Mouse (Mus musculus): ENCODE results near the gene Dct. TPM values are rescaled to one million over a fixed set of nuclear protein-coding genes. Genes with fewer than 3 reads are reported as not detected.

Dct gene
- 1.0 and 1.2 TPM in 2 replicates for polyA plus RNA-seq (2015; fragmentation: Nextera tagmentation; extraction: Ambion mirVana)

GRCm38 (mm10) chr14:118051975-118052630 is at the start of gene Dct:
Gene Dct (minus strand): TSS chr14:118052244.
- H3K4me3 ChIP-seq (replicated peaks; ENCODE audit: low read length): no peak within 1 kb of the TSS
- H3K36me3 ChIP-seq (ENCODE audit: control insufficient read depth, insufficient read depth, low read length): no peaks in the 10 kb centered on the region
- H3K27me3 ChIP-seq (ENCODE audit: control insufficient read depth, insufficient read depth, low read length): no peaks in the 10 kb centered on the region
- no peaks in the 10 kb centered on the region for H3K9me3 ChIP-seq (replicated peaks; ENCODE audit: control insufficient read depth, low read length)
- H3K27ac ChIP-seq (ENCODE audit: low read length): peak within 1 kb of the TSS; percentile 77
- no peak within 1 kb of the TSS for H3K9ac ChIP-seq (ENCODE audit: low read length)
- 60% methylated on average over 13 of the region's 13 CpGs for WGBS
- 0 out of 2 replicates have a peak, but pooled peaks cover 7% of the 10 kb centered on the region for H3K4me1 ChIP-seq (ENCODE audit: control insufficient read depth, insufficient read depth, low read length)
- no peak within 1 kb of the TSS for H3K4me2 ChIP-seq (ENCODE audit: low read depth, low read length)
- peak; percentile 30; the same call in 1 of the 2 replicates for ATAC-seq (ENCODE audit: insufficient read depth, low FRiP score)

- no peaks in the 10 kb centered on the region for H3K9me3 ChIP-seq (replicated peaks; ENCODE audit: control insufficient read depth, low read length)
- H3K4me1 ChIP-seq (ENCODE audit: control insufficient read depth, insufficient read depth, low read length): no peaks in the 10 kb centered on the region
- no peak overlapping the region for H3K4me2 ChIP-seq (ENCODE audit: low read depth, low read length)
- no peak for ATAC-seq (ENCODE audit: insufficient read depth, low FRiP score)
- WGBS: 78% methylated on average over 14 of the region's 14 CpGs
- no peaks in the 10 kb centered on the region for H3K27me3 ChIP-seq (ENCODE audit: control insufficient read depth, insufficient read depth, low read length)
- no peak overlapping the region for H3K27ac ChIP-seq (ENCODE audit: low read length)
- no peaks in the 10 kb centered on the region for H3K36me3 ChIP-seq (ENCODE audit: control insufficient read depth, insufficient read depth, low read length)
- H3K9ac ChIP-seq (ENCODE audit: low read length): no peak overlapping the region
- H3K4me3 ChIP-seq (replicated peaks; ENCODE audit: low read length): no peak overlapping the region
These were observed 49.4 kb upstream of the Dct start for GRCm38 (mm10) chr14:118101227-118101990.

- no peak for ATAC-seq (ENCODE audit: insufficient read depth, low FRiP score)
- 45% methylated on average over 2 of the region's 2 CpGs for WGBS
These were observed 46.2 kb upstream of the Dct start for GRCm38 (mm10) chr14:118098265-118098664.

GRCm38 (mm10) chr14:118089806-118090392 is 37.9 kb upstream of the Dct start:
- WGBS: 2% methylated on average over 18 of the region's 18 CpGs
- no peaks in the 10 kb centered on the region for H3K27me3 ChIP-seq (ENCODE audit: control insufficient read depth, insufficient read depth, low read length)
- ATAC-seq (ENCODE audit: insufficient read depth, low FRiP score): peak; percentile 52

More at GRCm38 (mm10) chr14:118098265-118098664, 46.2 kb upstream of the Dct start:
- no peak overlapping the region for H3K27ac ChIP-seq (ENCODE audit: low read length)
- H3K4me2 ChIP-seq (ENCODE audit: low read depth, low read length): no peak overlapping the region
- H3K27me3 ChIP-seq (ENCODE audit: control insufficient read depth, insufficient read depth, low read length): no peaks in the 10 kb centered on the region
- H3K9ac ChIP-seq (ENCODE audit: low read length): no peak overlapping the region
- no peak overlapping the region for H3K4me3 ChIP-seq (replicated peaks; ENCODE audit: low read length)
- H3K9me3 ChIP-seq (replicated peaks; ENCODE audit: control insufficient read depth, low read length): no peaks in the 10 kb centered on the region
- H3K4me1 ChIP-seq (ENCODE audit: control insufficient read depth, insufficient read depth, low read length): no peaks in the 10 kb centered on the region
- H3K36me3 ChIP-seq (ENCODE audit: control insufficient read depth, insufficient read depth, low read length): no peaks in the 10 kb centered on the region

GRCm38 (mm10) chr14:118089215-118089805 is 37.3 kb upstream of the Dct start:
- peak overlapping the region; percentile 71 for H3K4me3 ChIP-seq (replicated peaks; ENCODE audit: low read length)
- H3K27me3 ChIP-seq (ENCODE audit: control insufficient read depth, insufficient read depth, low read length): no peaks in the 10 kb centered on the region
- H3K9me3 ChIP-seq (replicated peaks; ENCODE audit: control insufficient read depth, low read length): no peaks in the 10 kb centered on the region
- peak overlapping the region; percentile 79 for H3K9ac ChIP-seq (ENCODE audit: low read length)
- ATAC-seq (ENCODE audit: insufficient read depth, low FRiP score): peak; percentile 85
- no peaks in the 10 kb centered on the region for H3K36me3 ChIP-seq (ENCODE audit: control insufficient read depth, insufficient read depth, low read length)
- H3K27ac ChIP-seq (ENCODE audit: low read length): peak overlapping the region; percentile 90
- peaks cover 2% of the 10 kb centered on the region; the same call in 1 of the 2 replicates for H3K4me1 ChIP-seq (ENCODE audit: control insufficient read depth, insufficient read depth, low read length)
- H3K4me2 ChIP-seq (ENCODE audit: low read depth, low read length): peak overlapping the region; percentile 52
- WGBS: under 1% methylated on average over 44 of the region's 44 CpGs

More at GRCm38 (mm10) chr14:118089806-118090392, 37.9 kb upstream of the Dct start:
- Histone ChIP-seq H3K36me3 (ENCODE audit: control insufficient read depth, insufficient read depth, low read length) (no peaks in the 10 kb centered on the region), H3K27ac (ENCODE audit: low read length) (peak overlapping the region; percentile 90), H3K9ac (ENCODE audit: low read length) (peak overlapping the region; percentile 79), H3K4me2 (ENCODE audit: low read depth, low read length) (peak overlapping the region; percentile 52), H3K4me1 (ENCODE audit: control insufficient read depth, insufficient read depth, low read length) (peaks cover 2% of the 10 kb centered on the region; the same call in 1 of the 2 replicates), H3K4me3 (replicated peaks; ENCODE audit: low read length) (peak overlapping the region; percentile 71), H3K9me3 (replicated peaks; ENCODE audit: control insufficient read depth, low read length) (no peaks in the 10 kb centered on the region)

- Histone ChIP-seq H3K4me3 (replicated peaks; ENCODE audit: low read length) (peak overlapping the region; percentile 71), H3K4me2 (ENCODE audit: low read depth, low read length) (peak overlapping the region; percentile 52), H3K4me1 (ENCODE audit: control insufficient read depth, insufficient read depth, low read length) (peaks cover 2% of the 10 kb centered on the region; the same call in 1 of the 2 replicates), H3K9me3 (replicated peaks; ENCODE audit: control insufficient read depth, low read length) (no peaks in the 10 kb centered on the region), H3K27me3 (ENCODE audit: control insufficient read depth, insufficient read depth, low read length) (no peaks in the 10 kb centered on the region), H3K9ac (ENCODE audit: low read length) (peak overlapping the region; percentile 79), H3K36me3 (ENCODE audit: control insufficient read depth, insufficient read depth, low read length) (no peaks in the 10 kb centered on the region), H3K27ac (ENCODE audit: low read length) (peak overlapping the region; percentile 90)
- 9% methylated on average over 22 of the region's 22 CpGs for WGBS
- ATAC-seq (ENCODE audit: insufficient read depth, low FRiP score): peak; percentile 73; the same call in 1 of the 2 replicates
These were observed 36.6 kb upstream of the Dct start for GRCm38 (mm10) chr14:118088437-118089207.

GRCm38 (mm10) chr14:118086271-118087035 is 34.4 kb upstream of the Dct start:
- WGBS: 37% methylated on average over 5 of the region's 5 CpGs
- H3K27ac ChIP-seq (ENCODE audit: low read length): no peak overlapping the region

GRCm38 (mm10) chr14:118083851-118084250 is 31.8 kb upstream of the Dct start:
- no peak for ATAC-seq (ENCODE audit: insufficient read depth, low FRiP score)
- no peaks in the 10 kb centered on the region for H3K9me3 ChIP-seq (replicated peaks; ENCODE audit: control insufficient read depth, low read length)
- 84% methylated on average over 6 of the region's 6 CpGs for WGBS
- H3K4me1 ChIP-seq (ENCODE audit: control insufficient read depth, insufficient read depth, low read length): peaks cover 2% of the 10 kb centered on the region; the same call in 1 of the 2 replicates
- H3K4me3 ChIP-seq (replicated peaks; ENCODE audit: low read length): no peak overlapping the region
- no peaks in the 10 kb centered on the region for H3K27me3 ChIP-seq (ENCODE audit: control insufficient read depth, insufficient read depth, low read length)
- no peak overlapping the region for H3K9ac ChIP-seq (ENCODE audit: low read length)
- H3K4me2 ChIP-seq (ENCODE audit: low read depth, low read length): no peak overlapping the region
- no peak overlapping the region for H3K27ac ChIP-seq (ENCODE audit: low read length)
- H3K36me3 ChIP-seq (ENCODE audit: control insufficient read depth, insufficient read depth, low read length): no peaks in the 10 kb centered on the region

More at GRCm38 (mm10) chr14:118086271-118087035, 34.4 kb upstream of the Dct start:
- H3K4me3 ChIP-seq (replicated peaks; ENCODE audit: low read length): no peak overlapping the region
- no peaks in the 10 kb centered on the region for H3K9me3 ChIP-seq (replicated peaks; ENCODE audit: control insufficient read depth, low read length)
- H3K27me3 ChIP-seq (ENCODE audit: control insufficient read depth, insufficient read depth, low read length): no peaks in the 10 kb centered on the region
- no peaks in the 10 kb centered on the region for H3K36me3 ChIP-seq (ENCODE audit: control insufficient read depth, insufficient read depth, low read length)
- H3K4me1 ChIP-seq (ENCODE audit: control insufficient read depth, insufficient read depth, low read length): peaks cover 2% of the 10 kb centered on the region; the same call in 1 of the 2 replicates
- no peak overlapping the region for H3K9ac ChIP-seq (ENCODE audit: low read length)
- ATAC-seq (ENCODE audit: insufficient read depth, low FRiP score): no peak
- H3K4me2 ChIP-seq (ENCODE audit: low read depth, low read length): no peak overlapping the region

All from stomach, embryonic 16.5 days (tissue).